Comparison of ENCODE assay signal across 21 mouse cellular contexts in genomic region chr2:138262885-138263284, GRCm38 (mm10). TPM values are rescaled to one million over a fixed set of nuclear protein-coding genes. Genes with fewer than 3 reads are reported as not detected.
A peak's percentile ranks its signal among the peaks of the same experiment; 100 is the strongest.
DNase-seq lines count a peak whose midpoint lies in the region; ATAC-seq lines count a peak whose summit lies in the region.
"Had no signal": no experiment of that assay in that cellular context is flagged by ENCODE, and none has a peak within 500 bp of the region (broad histone marks: within the 10 kb centered on the region; RNA-seq: fewer than 3 reads in every experiment).

No protein-coding gene starts in this region.

- no peak for DNase-seq in heart, adult 11 months
- DNase-seq in lung, postnatal 4 days, result no peak
- no peak for DNase-seq in liver, embryonic 11.5 days (ENCODE audit: low spot score)
- DNase-seq in forebrain, embryonic 11.5 days (ENCODE audit: low spot score), result no peak
- DNase-seq: cerebellum, postnatal 14 days; embryo, embryonic 11 days; heart, adult 18-20 months; kidney, adult 9 months; left cerebral cortex, postnatal 4 days; right cerebral cortex, postnatal 14 days had no signal

- H3K27me3 ChIP-seq in heart, embryonic 12.5 days (replicated peaks), result no peaks in the 10 kb centered on the region
- no peaks in the 10 kb centered on the region for H3K27me3 ChIP-seq in lung, embryonic 15.5 days
- H3K27me3 ChIP-seq in liver, embryonic 11.5 days (replicated peaks; ENCODE audit: control insufficient read depth, insufficient read depth, low read length), result no peaks in the 10 kb centered on the region
- no peaks in the 10 kb centered on the region for H3K27me3 ChIP-seq in stomach, embryonic 16.5 days (ENCODE audit: control insufficient read depth, insufficient read depth, low read length)
- no peaks in the 10 kb centered on the region for H3K27me3 ChIP-seq in forebrain, embryonic 11.5 days (ENCODE audit: control insufficient read depth, insufficient read depth, low read length)
- H3K27me3 ChIP-seq: embryonic facial prominence, embryonic 15.5 days; liver, embryonic 15.5 days; midbrain, embryonic 13.5 days; Patski; stomach, embryonic 15.5 days had no signal

- no peak overlapping the region for H3K4me2 ChIP-seq in heart, embryonic 12.5 days
- peak overlapping the region; percentile 32 for H3K4me2 ChIP-seq in lung, embryonic 15.5 days
- peak overlapping the region; percentile 31 for H3K4me2 ChIP-seq in liver, embryonic 11.5 days
- 0 out of 2 replicates have a peak overlapping the region, but pooled peaks have one; percentile 15 for H3K4me2 ChIP-seq in stomach, embryonic 16.5 days (ENCODE audit: low read depth, low read length)
- H3K4me2 ChIP-seq in forebrain, embryonic 11.5 days (ENCODE audit: low read depth, low read length, severe bottlenecking), result no peak overlapping the region
- H3K4me2 ChIP-seq: embryonic facial prominence, embryonic 15.5 days; liver, embryonic 15.5 days; midbrain, embryonic 13.5 days; stomach, embryonic 15.5 days had no signal

- no peak for ATAC-seq in heart, embryonic 12.5 days (ENCODE audit: insufficient number of reproducible peaks, low FRiP score)
- ATAC-seq in lung, embryonic 15.5 days (ENCODE audit: borderline replicate concordance, extremely low read depth, low FRiP score, low TSS enrichment), result peak; percentile 28; the same call in 1 of the 2 replicates
- no peak for ATAC-seq in liver, embryonic 11.5 days (replicated peaks; ENCODE audit: low FRiP score)
- ATAC-seq in stomach, embryonic 16.5 days (ENCODE audit: insufficient read depth, low FRiP score), result no peak
- no peak for ATAC-seq in forebrain, embryonic 11.5 days (replicated peaks; ENCODE audit: low FRiP score)
- ATAC-seq: activated CD4-positive, CD25-positive, alpha-beta regulatory T cell, adult 4 months; hindbrain, postnatal 0 days; midbrain, embryonic 13.5 days; Patski had no signal

- H3K36me3 ChIP-seq in heart, embryonic 12.5 days, result no peaks in the 10 kb centered on the region
- H3K36me3 ChIP-seq in lung, embryonic 15.5 days, result no peaks in the 10 kb centered on the region
- no peaks in the 10 kb centered on the region for H3K36me3 ChIP-seq in liver, embryonic 11.5 days (ENCODE audit: control insufficient read depth, insufficient read depth, low read length)
- H3K36me3 ChIP-seq in stomach, embryonic 16.5 days (ENCODE audit: control insufficient read depth, insufficient read depth, low read length), result no peaks in the 10 kb centered on the region
- H3K36me3 ChIP-seq in forebrain, embryonic 11.5 days (ENCODE audit: control insufficient read depth, insufficient read depth, low read length), result no peaks in the 10 kb centered on the region
- H3K36me3 ChIP-seq: embryonic facial prominence, embryonic 15.5 days; forebrain, embryonic 10.5 days; liver, embryonic 15.5 days; midbrain, embryonic 13.5 days; stomach, embryonic 15.5 days had no signal

- no peak overlapping the region for H3K9ac ChIP-seq in heart, embryonic 12.5 days
- no peak overlapping the region for H3K9ac ChIP-seq in lung, embryonic 15.5 days
- no peak overlapping the region for H3K9ac ChIP-seq in liver, embryonic 11.5 days (ENCODE audit: low read depth, low read length)
- no peak overlapping the region for H3K9ac ChIP-seq in stomach, embryonic 16.5 days (ENCODE audit: low read length)
- no peak overlapping the region for H3K9ac ChIP-seq in forebrain, embryonic 11.5 days (ENCODE audit: low read length)
- H3K9ac ChIP-seq: embryonic facial prominence, embryonic 15.5 days; liver, embryonic 15.5 days; midbrain, embryonic 13.5 days; stomach, embryonic 15.5 days had no signal

- H3K27ac ChIP-seq in heart, embryonic 12.5 days (ENCODE audit: poor library complexity, severe bottlenecking), result peak overlapping the region; percentile 32; the same call in 1 of the 2 replicates
- peak overlapping the region; percentile 61 for H3K27ac ChIP-seq in lung, embryonic 15.5 days
- H3K27ac ChIP-seq in liver, embryonic 11.5 days (ENCODE audit: low read depth, low read length), result no peak overlapping the region
- H3K27ac ChIP-seq in stomach, embryonic 16.5 days (ENCODE audit: low read length), result no peak overlapping the region; the same call in 1 of the 2 replicates
- no peak overlapping the region for H3K27ac ChIP-seq in forebrain, embryonic 11.5 days (ENCODE audit: low read depth, low read length)
- H3K27ac ChIP-seq: embryonic facial prominence, embryonic 15.5 days; forebrain, embryonic 10.5 days; hindbrain, postnatal 0 days; liver, embryonic 15.5 days; midbrain, embryonic 13.5 days; stomach, embryonic 15.5 days had no signal

- no peak overlapping the region for H3K4me3 ChIP-seq in heart, embryonic 12.5 days
- no peak overlapping the region; the same call in 1 of the 2 replicates for H3K4me3 ChIP-seq in lung, embryonic 15.5 days
- H3K4me3 ChIP-seq in liver, embryonic 11.5 days (ENCODE audit: low read depth, low read length), result no peak overlapping the region
- H3K4me3 ChIP-seq in stomach, embryonic 16.5 days (replicated peaks; ENCODE audit: low read length), result no peak overlapping the region
- no peak overlapping the region for H3K4me3 ChIP-seq in forebrain, embryonic 11.5 days (ENCODE audit: low read depth, low read length)
- H3K4me3 ChIP-seq: embryonic facial prominence, embryonic 15.5 days; forebrain, embryonic 10.5 days; liver, embryonic 15.5 days; midbrain, embryonic 13.5 days; stomach, embryonic 15.5 days had no signal

- 64% methylated on average over 11 of the region's 11 CpGs for WGBS in heart, embryonic 12.5 days
- WGBS in lung, embryonic 15.5 days, result 50% methylated on average over 11 of the region's 11 CpGs
- WGBS in liver, embryonic 11.5 days, result 69% methylated on average over 11 of the region's 11 CpGs
- WGBS in stomach, embryonic 16.5 days, result 59% methylated on average over 11 of the region's 11 CpGs
- WGBS in forebrain, embryonic 11.5 days, result 92% methylated on average over 11 of the region's 11 CpGs

- no peaks in the 10 kb centered on the region for H3K9me3 ChIP-seq in heart, embryonic 12.5 days (replicated peaks)
- no peaks in the 10 kb centered on the region for H3K9me3 ChIP-seq in lung, embryonic 15.5 days
- H3K9me3 ChIP-seq in liver, embryonic 11.5 days (ENCODE audit: control insufficient read depth, low read length), result no peaks in the 10 kb centered on the region
- no peaks in the 10 kb centered on the region for H3K9me3 ChIP-seq in stomach, embryonic 16.5 days (replicated peaks; ENCODE audit: control insufficient read depth, low read length)
- H3K9me3 ChIP-seq in forebrain, embryonic 11.5 days (ENCODE audit: control insufficient read depth, low read length), result no peaks in the 10 kb centered on the region
- H3K9me3 ChIP-seq: embryonic facial prominence, embryonic 15.5 days; forebrain, embryonic 10.5 days; liver, embryonic 15.5 days; midbrain, embryonic 13.5 days; stomach, embryonic 15.5 days had no signal

- peaks cover 56% of the 10 kb centered on the region for H3K4me1 ChIP-seq in heart, embryonic 12.5 days (replicated peaks)
- H3K4me1 ChIP-seq in lung, embryonic 15.5 days, result peaks cover 87% of the 10 kb centered on the region
- peaks cover 15% of the 10 kb centered on the region for H3K4me1 ChIP-seq in liver, embryonic 11.5 days (replicated peaks; ENCODE audit: control insufficient read depth, insufficient read depth, low read length)
- peaks cover 74% of the 10 kb centered on the region for H3K4me1 ChIP-seq in stomach, embryonic 16.5 days (ENCODE audit: control insufficient read depth, insufficient read depth, low read length)
- peaks cover 5% of the 10 kb centered on the region for H3K4me1 ChIP-seq in forebrain, embryonic 11.5 days (replicated peaks; ENCODE audit: control insufficient read depth, insufficient read depth, low read length)

RNA-seq across cellular contexts. Expression of gene Btbd3, which starts 6.5 kb away (rescaled TPM):
- polyA plus RNA-seq in heart, embryonic 12.5 days (2016; fragmentation: Nextera tagmentation; extraction: Ambion mirVana), result 8.1 and 9.3 TPM in 2 replicates
- 35.6 and 35.8 TPM in 2 replicates for polyA plus RNA-seq in lung, embryonic 15.5 days (2015; fragmentation: Nextera tagmentation; extraction: Ambion mirVana)
- 8.2 and 8.8 TPM in 2 replicates for polyA plus RNA-seq in liver, embryonic 11.5 days (2014; fragmentation: Nextera tagmentation; extraction: Ambion mirVana)
- 26.0 and 33.4 TPM in 2 replicates for polyA plus RNA-seq in stomach, embryonic 16.5 days (2015; fragmentation: Nextera tagmentation; extraction: Ambion mirVana)
- 14.4 and 14.9 TPM in 2 replicates for polyA plus RNA-seq in forebrain, embryonic 11.5 days (2014; fragmentation: Nextera tagmentation; extraction: Ambion mirVana)
- polyA plus RNA-seq: activated CD4-positive, CD25-positive, alpha-beta regulatory T cell, adult 4 months had no signal

Comparison
In these comparisons a context has a peak if more than half of its experiments do, and no peak if none do; other contexts are left out.
1. H3K27ac ChIP-seq: peak in heart, embryonic 12.5 days (single experiment) and lung, embryonic 15.5 days (single experiment); none in liver, embryonic 11.5 days (single experiment), stomach, embryonic 16.5 days (single experiment) and forebrain, embryonic 11.5 days (single experiment).
2. H3K4me2 ChIP-seq: peak in lung, embryonic 15.5 days (single experiment), liver, embryonic 11.5 days (single experiment) and stomach, embryonic 16.5 days (single experiment); none in heart, embryonic 12.5 days (single experiment) and forebrain, embryonic 11.5 days (single experiment).